Mouse (Mus musculus) testis, adult 2 months (tissue): ENCODE data around the gene Cd63.

ENCODE experiments used
- CTCF ChIP-seq: fragments of 200-500 bp; IDR thresholded peaks from 2 replicates; pipeline ENCODE4 v1.5.1; 2012; ENCODE audit warnings: low read depth, mild to moderate bottlenecking, inconsistent platforms, low read length, moderate library complexity; ENCODE audit not compliant: control insufficient read depth, insufficient read depth, insufficient replicate concordance
- POLR2A ChIP-seq: fragments of 200-500 bp; IDR thresholded peaks from 2 replicates; pipeline ENCODE4 v1.6.1; 2012; ENCODE audit warnings: low read depth, mild to moderate bottlenecking, inconsistent platforms, low read length, moderate library complexity; ENCODE audit not compliant: control insufficient read depth

GRCm38 (mm10) chr10:128911430-128911829 lies 10.6 kb downstream of the Cd63 start:
- TF ChIP-seq POLR2A (no peak), CTCF (no peak)
